Mouse (Mus musculus): ENCODE results near the gene Mtcl1.

DNA sequence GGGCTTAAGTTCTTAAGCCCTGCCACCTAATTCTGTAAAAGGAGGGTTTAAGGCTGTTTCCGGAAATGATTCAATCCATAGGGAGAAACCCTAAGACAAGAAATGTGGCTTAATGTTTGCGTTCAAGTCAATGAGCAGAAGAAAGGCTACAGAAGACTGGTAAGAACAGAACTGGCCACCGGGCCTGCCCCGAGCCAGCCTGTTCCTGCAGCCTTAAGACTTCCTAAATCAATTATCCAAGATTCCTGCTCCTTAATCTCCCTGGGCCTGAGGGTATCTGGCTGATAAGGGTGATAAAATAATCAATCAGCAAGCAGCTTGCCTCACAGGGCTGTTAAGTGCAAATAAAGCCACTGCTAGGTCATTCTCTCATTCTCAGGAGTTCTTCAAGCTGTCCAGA lies 31.8 kb downstream of the Mtcl1 start:
- TF ChIP-seq POLR2A (IDR thresholded peaks at IDR 0.05; ENCODE audit: low read depth, low read length) = no peak
- TF ChIP-seq BHLHE40 (IDR thresholded peaks at IDR 0.05; ENCODE audit: low read depth, low read length) = no peak
- TF ChIP-seq MAX (IDR thresholded peaks at IDR 0.05; ENCODE audit: low read length) = no peak
- no peak for TF ChIP-seq MAZ (IDR thresholded peaks at IDR 0.05; ENCODE audit: low read depth, low read length)
- no peak for TF ChIP-seq NELFE (IDR thresholded peaks at IDR 0.05; ENCODE audit: low read depth, low read length)
- no peak for TF ChIP-seq MAFK (IDR thresholded peaks at IDR 0.05; ENCODE audit: insufficient replicate concordance, low read length)
- TF ChIP-seq CTCF (conservative IDR thresholded peaks at IDR 0.05 in 1 of 2, IDR thresholded peaks at IDR 0.05 in 1 of 2; ENCODE audit: low read depth in 2 of 2, low read length in 2 of 2) = no peak
- no peak for TF ChIP-seq KAT2A (IDR thresholded peaks at IDR 0.05; ENCODE audit: insufficient replicate concordance, low read length)

Measured in CH12.LX (cell line).